Mouse (Mus musculus) spleen, postnatal 10 days (tissue): ENCODE data around the gene Tmem82.
A peak's percentile ranks its signal among the peaks of the same experiment; 100 is the strongest.

ENCODE experiments used
- DNase-seq, 2 experiments: peaks; one replicate each; pipeline ENCODE4 v3.0.0; 2021 to 2022; ENCODE audit warnings: low spot score in 2 of 2

Gene Tmem82

DNA sequence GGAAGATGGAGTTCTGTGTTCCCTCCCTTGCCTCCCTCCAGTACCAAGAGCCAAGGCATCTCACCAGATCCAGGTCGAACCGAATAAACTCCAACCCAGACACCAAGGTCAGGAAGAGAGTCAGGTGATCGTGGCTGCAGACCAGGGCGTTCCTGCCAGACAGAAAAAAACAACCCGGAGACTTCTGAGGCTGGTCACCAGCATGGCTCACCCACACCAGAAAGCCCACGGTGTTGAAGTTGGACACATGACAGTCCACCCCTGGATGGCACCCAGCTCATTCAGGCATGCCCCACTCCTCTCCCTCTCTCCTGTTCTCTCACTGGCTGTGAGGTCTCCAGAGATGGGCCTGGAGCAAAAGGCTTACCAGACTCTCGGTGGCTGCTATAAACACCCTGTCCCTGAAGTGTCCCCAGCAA is 22.9 kb upstream of the Tmem82 start:
- no peak for DNase-seq

- DNase-seq: no peak
Measured at GRCm38 (mm10) chr4:141639474-141639873, 21.0 kb upstream of the Tmem82 start.

GRCm38 (mm10) chr4:141636693-141637092 is 18.3 kb upstream of the Tmem82 start:
- no peak for DNase-seq

DNA sequence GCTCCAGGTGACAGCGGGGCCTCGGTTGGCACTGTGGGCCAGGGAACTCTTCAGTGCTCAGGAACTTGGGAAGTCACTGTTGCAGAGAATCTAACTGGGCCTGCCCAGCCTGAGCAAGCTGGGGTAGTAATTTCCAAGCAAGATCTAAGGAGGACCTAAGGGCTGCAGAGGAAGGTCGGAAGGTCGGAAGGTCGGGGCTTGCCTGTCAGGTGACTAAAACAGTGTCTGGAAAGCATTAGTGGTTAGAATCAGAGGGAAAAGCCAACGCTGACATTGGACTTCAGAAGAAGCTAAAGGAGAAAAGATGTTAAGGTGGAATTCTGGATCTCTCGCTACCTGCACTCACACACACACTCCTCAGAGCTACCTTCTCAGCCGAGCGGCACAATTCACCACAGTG is 17.6 kb upstream of the Tmem82 start:
- no peak for DNase-seq

DNA sequence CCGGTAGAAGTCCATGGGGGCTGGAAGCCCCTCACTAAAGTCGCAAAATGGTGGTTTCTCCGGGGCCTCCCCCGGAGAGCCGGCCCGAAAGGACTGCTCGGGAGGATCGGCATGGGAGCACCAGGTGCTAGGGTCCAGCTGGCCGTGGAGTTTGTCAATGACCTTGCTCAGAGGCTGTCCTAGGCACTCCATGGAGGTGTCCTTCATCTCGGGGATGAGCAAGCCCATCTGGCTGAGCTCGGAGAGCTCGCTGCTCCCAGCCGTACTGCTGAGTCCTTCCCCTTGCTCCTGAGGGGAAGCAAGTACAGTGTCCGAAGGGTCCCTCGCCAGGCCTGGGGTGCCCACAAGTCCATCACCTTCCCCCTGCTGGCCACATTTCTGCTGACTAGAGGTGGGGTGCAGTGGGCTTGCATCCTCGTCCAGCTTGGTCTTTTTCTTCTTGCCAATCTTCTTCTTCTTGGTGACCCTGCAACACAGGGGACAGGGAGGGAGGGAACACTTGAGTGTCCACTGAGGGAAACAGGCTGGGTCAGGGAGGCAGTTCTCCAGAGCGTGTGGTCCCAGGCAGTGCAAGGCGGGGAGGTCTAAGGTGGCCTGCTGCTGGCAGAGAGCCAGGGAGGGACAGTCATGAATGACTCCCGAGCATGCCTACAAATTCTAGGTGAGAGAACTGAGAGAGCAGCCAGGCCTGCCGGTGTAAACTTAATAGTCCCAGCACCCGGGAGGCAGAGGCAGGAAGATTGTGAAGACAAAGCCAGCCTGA is 13.9 kb upstream of the Tmem82 start:
- DNase-seq: no peak

DNA sequence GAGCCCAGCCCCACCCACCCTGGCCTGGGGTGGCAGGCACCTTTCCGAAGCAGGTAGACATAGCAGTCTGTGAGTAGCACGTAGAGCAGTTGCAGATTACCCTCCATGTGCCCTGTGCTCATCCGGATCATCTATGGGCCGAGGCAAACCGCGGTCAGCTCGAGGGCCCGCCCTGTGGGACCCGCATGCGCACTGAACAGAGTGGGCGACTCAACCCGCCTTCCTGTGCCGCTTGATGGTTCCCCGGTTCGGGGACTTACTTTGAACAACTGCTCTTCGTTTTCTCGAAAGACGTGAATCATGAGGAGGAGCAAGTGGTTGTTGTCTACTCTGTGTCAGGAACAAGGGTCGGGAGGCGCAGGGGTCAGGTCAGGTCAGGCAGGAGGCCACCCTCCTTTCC is 12.8 kb upstream of the Tmem82 start:
- no peak for DNase-seq

- DNase-seq: no peak
Measured at GRCm38 (mm10) chr4:141630021-141630420, 11.6 kb upstream of the Tmem82 start.

DNA sequence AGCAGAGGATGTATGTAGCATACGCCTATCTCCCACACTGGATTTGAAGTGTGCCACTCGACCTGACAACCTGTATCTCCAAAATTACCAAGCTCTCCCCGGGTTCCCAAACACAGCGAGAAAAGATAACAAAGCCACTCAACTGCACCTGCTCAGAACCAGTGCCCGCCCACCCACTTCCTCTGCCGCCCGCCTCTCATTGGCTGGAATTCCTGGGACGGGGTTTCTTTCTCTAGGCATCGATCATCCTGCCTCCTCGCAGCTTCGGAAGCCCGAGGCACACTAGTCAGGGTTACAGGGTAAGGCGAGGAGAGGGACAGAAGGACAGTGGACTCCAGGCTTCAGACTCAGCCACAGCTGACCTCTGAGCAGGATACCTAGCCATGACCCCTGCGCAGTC is 10.2 kb upstream of the Tmem82 start:
- no peak for DNase-seq

- no peak for DNase-seq
Measured at GRCm38 (mm10) chr4:141627502-141627901, 9.1 kb upstream of the Tmem82 start.

- DNase-seq: no peak
Measured at GRCm38 (mm10) chr4:141625774-141626550, 7.5 kb upstream of the Tmem82 start.

DNA sequence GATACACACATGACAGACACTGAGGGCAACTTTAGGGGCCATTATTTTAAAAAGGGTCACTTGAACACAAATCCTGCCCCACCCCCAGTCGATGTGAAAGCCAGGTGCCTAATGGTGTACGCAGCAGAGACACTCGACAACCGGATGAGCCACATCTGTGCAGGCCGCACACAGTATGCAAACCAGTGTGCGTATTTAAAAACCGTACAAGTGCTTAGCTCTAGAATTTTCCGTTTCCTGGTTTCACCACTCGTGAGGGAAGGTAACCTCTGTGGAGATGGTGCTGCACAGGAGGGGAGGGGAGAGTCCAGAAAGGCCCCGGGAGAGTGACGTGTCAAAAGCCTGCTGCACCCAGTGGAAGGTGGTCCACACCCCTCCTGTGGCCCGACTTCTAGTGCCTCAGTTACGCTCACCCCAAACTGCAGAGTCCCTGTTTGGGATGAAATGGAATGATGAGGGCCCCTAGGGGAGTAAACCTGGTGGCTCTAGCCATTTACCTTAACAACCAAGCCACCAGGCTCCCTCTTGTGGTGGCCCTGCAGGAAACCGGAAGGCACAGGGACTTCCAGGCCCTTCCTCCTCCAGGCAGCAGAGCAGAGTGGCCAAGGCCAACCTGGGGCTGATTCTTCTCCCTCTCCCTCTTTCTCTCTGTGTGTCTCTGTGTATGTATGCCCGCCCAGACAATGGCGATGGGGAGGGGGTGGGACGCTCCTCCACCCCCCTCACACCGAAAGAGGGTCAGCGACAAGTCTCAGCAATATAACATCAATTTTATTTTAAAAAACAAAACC is 6.7 kb upstream of the Tmem82 start:
- DNase-seq: no peak

DNA sequence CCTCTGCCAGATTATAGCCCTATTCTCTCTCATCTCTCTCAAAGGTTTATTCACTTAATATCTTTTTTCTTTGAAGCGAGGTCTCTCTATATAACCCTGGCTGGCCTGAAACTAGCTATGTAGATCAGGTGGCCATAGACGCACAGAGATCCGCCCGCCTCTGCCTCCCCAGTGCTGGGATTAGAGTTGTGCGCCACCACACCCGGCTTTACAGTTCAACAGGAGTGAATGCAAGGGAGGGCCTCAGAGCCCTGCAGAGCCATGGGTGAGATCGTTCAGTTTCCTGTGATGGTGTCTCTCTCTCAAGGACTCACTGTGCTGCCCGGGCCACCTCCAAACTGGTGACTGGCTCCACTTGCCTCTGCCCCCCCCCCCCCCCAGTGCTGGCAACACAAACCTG is 5.7 kb upstream of the Tmem82 start:
- no peak for DNase-seq

DNA sequence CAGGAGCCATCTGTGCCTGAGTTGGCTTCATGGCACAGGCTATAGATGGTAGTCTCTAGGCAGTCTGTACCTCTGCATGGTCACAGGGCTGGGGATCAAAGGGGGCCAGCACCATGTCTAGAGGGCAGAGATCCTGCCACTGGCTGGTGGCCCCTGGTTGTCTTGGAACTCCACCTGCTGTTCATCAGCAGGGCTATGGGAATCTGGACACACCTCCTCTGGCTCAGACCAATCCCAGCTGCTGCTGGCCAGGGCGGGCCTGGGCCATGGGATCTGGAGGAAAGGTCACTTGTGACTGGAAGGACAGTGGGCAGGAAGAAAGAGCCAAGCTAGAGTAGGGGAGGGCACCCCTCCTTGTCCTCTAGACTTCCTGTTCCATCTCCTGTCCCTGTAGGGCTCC is 5.2 kb upstream of the Tmem82 start, which contains the start of gene Slc25a34:
TSS of gene Slc25a34 (minus strand) at position 156 of the 400 bp plus-strand sequence.
- DNase-seq: no peak

DNA sequence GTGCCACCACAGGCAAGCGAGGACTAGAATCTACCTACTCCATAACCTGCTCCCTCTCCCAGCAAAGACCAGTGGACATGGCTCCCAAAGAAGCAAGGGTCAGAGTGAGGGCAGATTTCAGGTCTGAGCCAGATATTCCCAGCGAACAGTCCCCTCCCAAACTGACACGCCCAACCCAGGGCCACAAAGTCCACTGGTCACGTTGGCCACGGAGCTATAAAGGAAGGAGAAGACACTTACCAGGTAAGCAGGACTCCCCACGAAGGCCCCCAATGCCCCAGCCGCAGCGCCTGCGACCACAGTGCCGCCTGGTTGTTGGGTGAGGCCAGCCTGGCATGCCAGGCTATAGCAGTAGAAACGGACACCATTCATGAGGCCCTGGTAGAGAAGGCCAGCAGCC is 4.6 kb upstream of the Tmem82 start:
- DNase-seq: no peak

- DNase-seq: no peak
Measured at GRCm38 (mm10) chr4:141622580-141622979, 4.1 kb upstream of the Tmem82 start.

- no peak for DNase-seq
Measured at GRCm38 (mm10) chr4:141622091-141622490, 3.7 kb upstream of the Tmem82 start.

DNA sequence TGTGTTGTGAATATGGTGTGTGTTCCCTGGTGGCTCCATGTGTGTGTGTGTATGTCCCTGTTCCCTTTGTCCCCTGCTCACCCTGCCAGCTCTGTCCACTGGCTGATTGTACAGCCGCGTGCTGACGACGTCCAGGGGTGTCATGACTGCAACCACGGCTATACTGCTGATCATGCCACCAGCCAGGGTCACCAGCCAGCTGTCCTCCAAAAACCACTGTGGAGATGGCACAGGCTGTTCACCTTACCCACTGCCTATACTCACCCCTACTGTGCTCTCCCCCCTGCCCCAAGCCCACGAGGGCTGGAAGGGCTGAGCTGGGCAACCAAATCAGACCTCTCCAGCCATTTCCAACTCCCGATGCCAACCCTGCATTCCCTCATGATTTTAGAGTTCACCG is 2.9 kb upstream of the Tmem82 start:
- no peak for DNase-seq

DNA sequence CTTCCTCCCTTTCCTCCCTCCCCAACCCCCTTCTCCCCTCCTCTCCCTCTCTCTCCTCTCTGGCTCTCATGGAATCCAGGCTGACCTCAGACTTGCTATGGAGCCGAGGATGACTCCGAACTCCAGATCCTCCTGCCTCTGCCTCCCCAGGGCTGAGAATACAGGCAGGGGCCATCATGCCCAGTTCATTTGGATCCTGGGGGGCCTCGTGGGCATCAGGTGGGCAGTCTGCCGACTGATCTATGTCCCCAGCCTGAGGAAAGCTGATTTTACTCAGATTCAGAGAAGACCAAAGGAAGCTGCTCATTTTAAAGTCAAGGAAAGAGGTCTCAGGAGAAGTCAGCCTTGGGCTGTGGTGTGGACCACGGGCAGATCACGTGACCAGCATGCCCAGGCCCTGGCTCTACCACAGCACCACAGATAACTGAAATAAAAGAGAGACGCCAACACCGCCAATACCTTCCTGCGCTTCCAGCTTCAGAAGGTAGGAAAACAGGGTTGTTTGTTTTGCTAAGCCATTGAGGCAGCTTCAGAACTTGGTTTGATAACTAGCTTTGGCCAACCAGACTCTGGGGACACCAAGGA is 958 bp upstream of the Tmem82 start:
- no peak for DNase-seq

DNA sequence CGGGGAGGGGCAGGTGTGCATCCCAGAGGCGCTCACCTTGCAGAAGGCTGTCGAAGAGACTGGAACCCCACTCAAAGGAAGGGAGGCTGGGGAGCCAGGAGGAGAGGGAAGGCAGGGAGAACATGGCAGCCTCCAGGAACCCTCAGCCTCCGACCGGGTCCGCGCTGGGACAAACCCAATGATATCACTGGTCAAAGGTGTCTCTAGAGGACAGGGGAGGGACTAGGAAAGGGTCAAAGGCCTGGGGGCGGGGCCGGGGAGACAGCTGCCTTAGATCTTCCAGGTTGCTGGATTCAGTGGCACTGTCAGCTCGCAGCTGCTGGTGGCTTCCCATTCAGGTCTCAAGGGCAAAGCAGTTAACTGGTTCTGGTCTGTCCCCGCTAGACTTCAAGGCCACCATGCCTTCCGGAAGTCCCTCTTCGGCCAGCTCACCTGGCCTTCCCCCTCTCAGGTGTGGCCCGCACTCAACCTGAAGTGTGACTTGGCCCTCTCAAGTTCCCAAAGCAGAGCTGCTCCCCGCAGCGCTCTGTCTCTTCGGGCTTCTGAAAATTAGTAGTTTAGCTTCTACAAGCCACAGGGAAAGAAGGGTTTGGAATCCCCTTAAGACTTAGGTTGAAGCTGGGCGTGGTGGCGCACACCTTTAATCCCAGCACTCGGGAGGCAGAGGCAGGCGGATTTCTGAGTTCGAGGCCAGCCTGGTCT is 419 bp downstream of the Tmem82 start:
- peak in 1 of 2 experiments; percentile 25 for DNase-seq

DNA sequence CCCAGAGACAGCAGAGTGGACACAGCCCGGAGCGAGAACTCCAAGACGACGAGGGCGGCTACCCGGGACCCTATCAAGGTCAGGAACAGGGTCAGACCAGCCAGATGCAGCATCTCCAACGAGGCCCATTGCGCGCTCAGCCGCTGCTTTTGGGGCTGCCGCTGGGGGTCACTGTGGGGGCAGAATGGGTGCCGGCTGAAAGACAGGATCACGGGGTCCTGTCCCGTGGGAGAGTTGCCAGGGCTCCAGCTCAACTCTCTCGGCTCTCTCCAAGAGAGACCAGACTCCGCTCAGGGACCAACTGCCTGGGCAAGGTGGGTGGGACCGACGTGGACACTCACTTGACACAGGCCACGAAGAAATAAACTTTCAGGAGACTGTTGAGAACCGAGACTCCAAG is 1.1 kb downstream of the Tmem82 start:
- peak; percentile 38 to 79 for DNase-seq

GRCm38 (mm10) chr4:141616811-141617210 is 1.6 kb downstream of the Tmem82 start:
- DNase-seq: no peak
